Mouse (Mus musculus): Measurements from ENCODE around the gene Chd3.

Chd3 gene

GRCm38 (mm10) chr11:69390400-69391034, 21.3 kb upstream of the Chd3 start:
- peak; percentile 78 to 79 for DNase-seq (ENCODE audit: low spot score in 2 of 2)

DNA sequence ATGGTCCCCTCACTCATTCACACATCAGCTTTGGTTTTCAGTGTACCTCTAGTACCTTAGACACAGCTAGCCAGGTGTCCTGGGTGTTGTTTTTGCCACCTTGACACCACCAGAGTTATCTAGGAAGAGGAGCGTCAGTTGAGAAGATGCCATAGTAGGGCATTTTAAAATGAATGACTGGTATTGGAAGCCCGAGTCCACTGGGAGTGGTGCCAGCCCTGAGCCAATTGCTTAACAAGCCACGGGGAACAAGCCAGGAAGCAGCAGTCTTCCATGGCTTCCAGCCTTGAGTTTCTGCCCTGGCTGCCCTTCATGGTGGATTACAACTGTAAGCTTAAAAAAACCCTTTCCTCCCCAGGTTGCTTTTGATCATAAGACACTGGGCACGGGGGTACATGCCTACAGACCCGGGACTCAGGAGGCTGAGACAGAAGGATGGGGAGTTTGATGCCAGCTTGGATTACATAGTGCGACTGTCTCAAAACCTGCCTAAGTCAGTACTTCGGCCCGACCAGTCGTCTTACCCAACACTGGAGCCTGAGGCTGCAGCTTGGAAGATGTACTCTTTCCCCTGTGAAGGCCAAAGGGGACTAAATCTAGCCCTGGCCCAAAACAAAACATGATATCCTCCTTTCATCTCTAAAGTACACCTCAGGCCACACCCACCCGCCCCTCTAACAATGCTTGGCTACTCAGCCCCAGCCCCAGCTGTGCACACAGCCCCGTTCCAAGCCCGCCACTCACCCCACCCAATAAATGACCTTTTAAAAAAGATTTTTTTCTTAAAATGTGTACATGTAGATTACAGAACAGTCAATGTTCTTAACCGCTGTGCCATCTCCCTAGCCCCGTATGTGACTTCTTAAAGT, 20.6 kb upstream of the Chd3 start:
- peak in 1 of 2 experiments; percentile 53 for DNase-seq (ENCODE audit: low spot score in 2 of 2)

DNA sequence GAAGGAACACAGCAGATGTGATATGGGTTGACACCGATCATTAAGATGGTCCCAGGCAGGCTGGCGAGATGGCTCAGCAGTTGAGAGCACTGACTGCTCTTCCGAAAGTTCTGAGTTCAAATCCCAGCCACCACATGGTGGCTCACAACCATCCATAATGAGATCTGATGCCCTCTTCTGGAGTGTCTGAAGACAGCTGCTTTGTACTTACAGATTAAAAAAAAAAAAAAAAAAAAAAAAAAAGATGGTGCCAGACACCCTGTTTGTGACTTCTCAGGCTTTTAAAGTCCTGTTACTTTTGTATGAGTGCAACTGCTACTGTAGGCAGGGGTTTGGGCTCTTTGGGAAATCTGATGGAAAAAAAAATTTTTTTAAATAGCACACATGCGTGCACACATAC, 19.5 kb upstream of the Chd3 start:
- DNase-seq (ENCODE audit: low spot score in 2 of 2): no peak

DNA sequence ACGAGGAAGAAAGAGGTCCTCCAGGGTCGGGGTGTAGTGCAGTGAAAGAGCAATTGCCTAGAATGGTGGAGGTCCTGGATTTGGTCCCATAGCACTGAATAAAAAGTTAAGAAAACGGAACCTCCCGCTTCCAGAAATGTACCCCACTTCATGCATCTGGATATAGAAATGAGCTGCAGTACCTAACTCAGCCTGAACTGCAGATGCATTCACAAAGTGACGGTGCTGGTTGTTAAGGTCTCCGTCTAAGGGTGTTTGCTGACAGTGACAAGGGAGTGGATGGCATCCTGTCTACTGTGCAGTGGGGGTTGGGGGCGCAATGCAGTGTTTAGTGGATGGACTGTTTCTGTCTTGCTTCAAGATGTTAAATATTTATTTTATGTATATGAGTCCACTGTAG, 17.6 kb upstream of the Chd3 start:
- DNase-seq (ENCODE audit: low spot score in 2 of 2): no peak

GRCm38 (mm10) chr11:69384979-69385378, 15.8 kb upstream of the Chd3 start:
- no peak for DNase-seq (ENCODE audit: low spot score in 2 of 2)

DNA sequence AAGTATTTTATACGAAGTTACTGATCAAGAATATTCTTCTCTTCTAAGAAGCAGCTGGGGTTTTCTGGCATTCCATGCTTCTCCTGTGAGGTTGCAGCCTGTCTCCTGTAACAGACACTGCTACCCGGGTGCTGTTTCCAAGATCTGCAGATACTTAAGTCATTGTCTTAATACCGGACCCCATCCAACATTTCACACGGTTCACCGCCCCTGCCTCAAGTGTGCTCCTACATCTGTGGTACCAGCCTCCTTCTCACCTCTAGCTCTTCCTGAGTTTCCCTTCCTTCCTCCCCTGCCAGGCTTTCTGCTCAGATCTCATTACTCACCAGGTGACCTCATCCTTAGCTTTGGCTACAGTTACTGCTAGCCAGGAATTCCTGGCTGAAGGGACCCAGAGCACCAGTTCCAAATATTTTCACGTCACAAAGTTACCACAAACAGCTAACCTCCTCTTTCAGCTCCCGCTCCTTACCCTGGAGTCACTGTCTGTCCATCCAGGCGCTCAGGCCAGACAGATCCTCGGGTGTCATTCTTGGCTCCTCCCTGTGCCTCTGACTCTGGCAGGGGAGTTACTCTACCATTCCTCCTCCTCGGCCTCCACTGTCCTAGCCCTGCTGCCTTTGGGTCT, 13.4 kb upstream of the Chd3 start:
- DNase-seq (ENCODE audit: low spot score in 2 of 2): no peak

DNA sequence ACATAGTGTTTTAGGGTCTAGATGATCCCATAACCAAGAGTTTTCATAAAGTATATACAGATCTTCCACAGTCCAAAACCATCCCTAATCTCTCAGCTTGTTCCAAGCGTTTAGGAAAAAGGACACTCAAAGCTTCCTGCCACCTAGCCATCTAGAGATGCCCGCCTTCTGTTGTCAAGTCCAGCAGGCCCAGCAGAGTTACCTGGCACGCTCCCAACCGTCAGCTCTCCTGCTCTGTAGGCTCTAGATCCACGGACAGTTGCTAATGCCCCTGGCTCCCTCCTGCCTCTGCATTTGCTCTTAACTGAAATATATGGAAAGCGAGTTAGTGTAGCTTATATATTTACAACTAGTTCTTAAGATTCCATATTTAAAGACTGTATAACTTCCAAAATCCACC, 12.2 kb upstream of the Chd3 start:
- DNase-seq (ENCODE audit: low spot score in 2 of 2): no peak

DNA sequence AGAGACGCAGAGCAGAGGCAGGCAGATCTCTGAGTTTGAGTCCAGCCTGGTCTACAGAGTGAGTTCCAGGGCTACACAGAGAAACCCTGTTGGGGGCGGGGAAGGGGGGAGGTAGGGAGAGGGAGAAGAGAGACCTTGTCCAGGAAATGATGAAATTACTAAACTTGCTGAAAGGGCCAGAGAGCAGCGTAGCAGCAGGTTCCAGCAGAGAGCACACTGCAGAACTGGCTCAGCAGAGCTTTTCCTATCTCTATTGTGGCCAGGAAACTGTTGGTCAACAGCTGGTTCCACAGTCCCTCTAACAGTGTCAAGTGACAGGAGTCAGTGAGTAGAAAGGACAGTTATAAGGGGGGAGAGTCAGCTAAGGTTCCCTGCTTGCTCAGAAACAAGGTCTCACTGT, 10.4 kb upstream of the Chd3 start:
- DNase-seq (ENCODE audit: low spot score in 2 of 2): no peak

GRCm38 (mm10) chr11:69377766-69378165, 8.6 kb upstream of the Chd3 start:
- no peak for DNase-seq (ENCODE audit: low spot score in 2 of 2)

DNA sequence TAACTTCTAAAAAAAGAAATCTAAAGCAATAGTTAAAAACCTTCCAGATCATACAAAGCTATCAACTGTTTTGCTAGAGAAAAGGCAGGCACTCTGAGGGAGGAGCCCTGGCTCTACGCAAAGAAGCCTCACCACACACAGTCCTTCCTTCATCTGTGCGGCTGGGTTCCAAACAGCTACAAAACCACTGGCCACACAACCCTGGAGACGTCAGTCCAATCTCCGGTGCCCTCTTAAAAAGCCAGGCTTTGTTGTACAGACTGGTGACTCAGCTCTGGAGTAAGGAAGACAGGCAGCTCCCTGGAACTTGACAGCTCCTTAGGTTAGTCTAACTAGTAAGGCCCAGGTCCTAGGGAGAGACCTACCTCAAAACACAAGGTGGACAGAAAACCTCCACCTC, 6.4 kb upstream of the Chd3 start:
- no peak for DNase-seq (ENCODE audit: low spot score in 2 of 2)

- DNase-seq (ENCODE audit: low spot score in 2 of 2): no peak
Measured at GRCm38 (mm10) chr11:69373223-69373965, 4.2 kb upstream of the Chd3 start.

DNA sequence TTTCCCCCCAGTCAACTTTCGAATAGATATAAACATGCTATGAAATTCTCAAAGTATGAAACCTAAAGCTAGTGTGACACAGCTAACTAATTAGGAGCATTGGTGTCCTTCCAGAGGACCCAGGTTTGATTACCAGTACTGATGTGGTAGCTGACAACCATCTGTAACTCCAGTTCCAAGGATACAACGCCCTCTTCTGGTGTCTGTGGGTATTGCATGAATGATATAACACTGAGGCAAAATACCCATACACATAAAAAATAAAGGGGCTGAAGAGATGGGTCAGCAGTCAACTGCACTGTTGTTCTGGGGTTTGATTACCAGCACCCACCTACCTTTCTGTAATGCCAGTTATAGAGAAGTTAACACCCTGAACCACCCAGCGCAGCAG, 3.6 kb upstream of the Chd3 start:
- no peak for DNase-seq (ENCODE audit: low spot score in 2 of 2)

- peak; percentile 76 to 77 for DNase-seq (ENCODE audit: low spot score in 2 of 2)
Measured at GRCm38 (mm10) chr11:69372056-69372779, 3.0 kb upstream of the Chd3 start.

DNA sequence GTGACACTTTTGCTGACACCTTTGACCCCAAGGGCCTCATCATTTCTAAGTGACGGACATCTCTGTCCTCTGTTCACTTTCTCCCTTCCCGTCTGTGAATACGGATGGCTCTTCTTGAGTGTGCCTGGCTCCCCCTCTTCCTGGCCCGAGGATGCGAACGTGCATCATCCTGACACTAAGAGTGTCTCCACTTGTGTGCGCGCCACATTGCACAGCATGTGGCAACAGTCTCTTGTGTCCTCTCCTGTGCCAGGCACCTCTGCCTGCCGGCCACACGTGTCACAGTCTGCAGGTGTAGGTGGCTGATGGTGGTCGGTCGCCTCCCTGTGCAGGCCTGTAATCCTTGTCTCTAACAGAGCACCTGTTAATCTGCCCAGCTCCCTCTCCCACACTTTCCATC, 2.4 kb upstream of the Chd3 start:
- peak in 1 of 2 experiments; percentile 10 for DNase-seq (ENCODE audit: low spot score in 2 of 2)

DNA sequence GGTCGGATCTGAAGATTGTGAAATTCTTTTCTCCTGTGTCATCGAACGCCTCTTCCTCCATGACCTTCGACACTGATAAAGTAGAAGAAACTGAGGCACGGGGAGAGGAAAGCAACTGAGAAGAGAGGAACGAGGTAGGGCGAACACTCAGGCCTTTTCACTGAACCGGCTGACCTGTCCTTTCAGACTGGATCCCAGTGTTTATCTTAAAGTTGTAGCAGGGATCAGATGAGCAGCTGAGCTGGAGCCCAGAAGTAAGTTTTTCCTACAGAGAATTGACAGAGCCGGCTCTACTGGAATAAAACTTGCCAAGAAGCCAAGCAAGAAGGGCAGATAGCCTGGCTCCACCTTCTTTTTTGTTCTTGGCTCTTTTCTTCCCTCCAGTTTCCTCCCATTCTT, 1.6 kb upstream of the Chd3 start:
- no peak for DNase-seq (ENCODE audit: low spot score in 2 of 2)

DNA sequence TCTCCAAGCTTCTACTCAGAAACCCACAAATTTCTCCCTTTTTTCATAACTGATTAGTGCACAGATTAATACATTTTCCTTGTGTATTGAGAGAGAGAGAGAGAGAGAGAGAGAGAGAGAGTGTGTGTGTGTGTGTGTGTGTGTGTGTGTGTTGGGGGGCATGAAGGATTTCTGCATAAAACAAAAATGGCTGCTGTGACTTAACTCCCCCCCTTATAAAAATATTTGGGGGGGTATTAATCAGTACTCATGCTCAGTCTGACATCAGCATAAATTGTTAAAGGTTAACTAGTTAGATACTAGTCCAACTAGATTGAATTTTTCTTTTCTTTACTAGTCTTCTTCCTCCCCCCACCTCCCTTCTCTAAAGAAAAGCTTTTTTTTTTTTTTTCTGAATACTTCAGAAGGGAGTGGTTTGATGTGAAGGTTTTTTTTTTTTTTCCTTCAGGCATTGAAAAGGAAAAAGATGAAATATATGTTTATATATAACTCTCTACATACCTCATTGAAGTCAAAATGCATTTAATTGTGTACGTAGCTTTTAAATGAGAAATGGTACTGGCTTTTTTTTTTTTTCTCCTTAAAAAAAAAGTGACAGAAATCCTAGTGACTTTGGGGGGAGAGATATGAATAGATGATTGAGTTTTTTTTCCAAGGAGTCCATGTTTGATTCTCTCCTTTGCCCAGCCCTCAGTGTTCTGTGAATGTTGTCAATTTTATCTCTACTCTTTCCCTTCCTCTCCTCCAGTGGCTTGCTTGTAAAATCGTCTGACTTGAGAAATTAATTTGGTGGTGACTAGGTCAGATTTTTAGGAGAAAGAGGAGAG, 997 bp upstream of the Chd3 start:
- no peak for DNase-seq (ENCODE audit: low spot score in 2 of 2)

GRCm38 (mm10) chr11:69368356-69369214, 621 bp downstream of the Chd3 start:
- no peak for DNase-seq (ENCODE audit: low spot score in 2 of 2)

DNA sequence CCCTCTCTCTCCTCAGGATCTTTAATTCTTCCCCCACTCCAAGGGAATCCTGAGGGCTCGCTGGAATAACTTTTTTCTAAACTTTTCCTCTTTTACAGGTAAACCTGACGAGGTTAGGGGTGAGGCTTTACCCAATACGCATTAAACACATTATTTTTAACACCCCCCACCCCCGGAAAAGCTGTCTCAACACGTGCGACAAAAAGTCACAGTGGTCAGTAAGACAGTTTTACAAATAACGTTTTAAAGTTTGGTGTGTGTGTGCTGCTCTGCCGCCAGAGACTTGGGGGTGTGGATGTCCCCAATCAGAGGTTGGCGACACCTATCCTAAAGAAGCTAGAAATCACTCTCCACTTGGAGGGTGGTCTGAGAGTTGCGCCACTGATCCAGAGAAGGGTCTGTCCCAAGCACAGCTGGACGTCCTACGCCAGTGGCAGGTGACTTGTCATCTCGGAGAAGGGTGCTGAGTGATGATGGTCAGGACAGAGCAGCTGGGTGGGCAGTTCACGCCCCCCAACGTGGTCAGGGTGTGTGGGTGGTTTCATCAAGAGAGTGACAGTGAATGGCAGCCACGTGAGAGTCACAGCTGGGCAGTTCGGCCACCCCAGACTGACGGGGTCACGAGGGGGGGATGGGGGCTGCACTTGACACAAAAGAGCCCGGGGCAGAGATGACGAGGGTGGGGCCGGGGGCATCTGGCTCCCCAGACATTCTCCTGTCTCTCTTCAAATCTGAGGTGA, 1.4 kb downstream of the Chd3 start:
- peak in 1 of 2 experiments; percentile 26 for DNase-seq (ENCODE audit: low spot score in 2 of 2)
